Mouse (Mus musculus) neural tube, embryonic 13.5 days (tissue): ENCODE data around the gene Tctex1d2. TPM values are rescaled to one million over a fixed set of nuclear protein-coding genes. Genes with fewer than 3 reads are reported as not detected.

ENCODE experiments used
- polyA plus RNA-seq: library from polyadenylated mRNA; unstranded; fragments of >200 nt; fragmentation: Nextera tagmentation; extraction: Ambion mirVana; gene quantifications from 2 replicates; pipeline ENCODE4 v1.2.1, GENCODE M21; 2015

Tctex1d2 gene
- polyA plus RNA-seq, 1 experiment from 2014 or later, result 40.3 TPM

Other genes with a start within 250 kb of the Tctex1d2 start
- not detected in 2 replicates for gene Bex6, start 239.9 kb upstream of the Tctex1d2 start, polyA plus RNA-seq
- 15.8 and 18.4 TPM in 2 replicates for gene Fbxo45, start 172.5 kb upstream of the Tctex1d2 start, polyA plus RNA-seq
- 16.4 and 17.1 TPM in 2 replicates for gene Wdr53, start 172.5 kb upstream of the Tctex1d2 start, polyA plus RNA-seq
- 0.28 TPM in 1 of 2 replicates, not detected in the other for gene Smco1, start 148.2 kb upstream of the Tctex1d2 start, polyA plus RNA-seq
- 25.3 and 27.3 TPM in 2 replicates for gene Rnf168, start 142.2 kb upstream of the Tctex1d2 start, polyA plus RNA-seq
- gene Ubxn7, start 87.4 kb upstream of the Tctex1d2 start, polyA plus RNA-seq, result 22.4 and 29.3 TPM in 2 replicates
- not detected in 2 replicates for gene Tm4sf19, start 19.2 kb upstream of the Tctex1d2 start, polyA plus RNA-seq
- 42.1 and 49.7 TPM in 2 replicates for gene Pcyt1a, start 11.2 kb downstream of the Tctex1d2 start, polyA plus RNA-seq
- gene Slc51a, start 68.2 kb downstream of the Tctex1d2 start, polyA plus RNA-seq, result 0.17 TPM in 1 of 2 replicates, not detected in the other
- gene Zdhhc19, start 76.6 kb downstream of the Tctex1d2 start, polyA plus RNA-seq, result not detected in 2 replicates
- 36.0 and 37.9 TPM in 2 replicates for gene Tfrc, start 189.2 kb downstream of the Tctex1d2 start, polyA plus RNA-seq
- gene Tnk2, start 224.2 kb downstream of the Tctex1d2 start, polyA plus RNA-seq, result 20.0 and 21.4 TPM in 2 replicates